Mouse (Mus musculus) heart, adult 2 months (tissue): Measurements from ENCODE around the gene Unc13a. TPM values are rescaled to one million over a fixed set of nuclear protein-coding genes. Genes with fewer than 3 reads are reported as not detected.
"Not testable (repeated sequence)": the region's sequence is repeated elsewhere in the genome, so short reads cannot be mapped to it uniquely, and the experiment has no call there.

Source experiments
- DNase-seq, 2 experiments: peaks; one replicate each; pipeline ENCODE4 v3.0.0; 2021
- H3K27ac ChIP-seq: fragments of 200-600 bp; 2 replicates; pipeline ENCODE4 v1.8.1; 2022
- H3K27me3 ChIP-seq: fragments of 200-500 bp; 2 replicates; pipeline ENCODE4 v1.6.1; 2012; ENCODE audit warnings: mild to moderate bottlenecking, low read length, inconsistent platforms, mixed read lengths; ENCODE audit not compliant: control insufficient read depth, insufficient read depth
- H3K36me3 ChIP-seq: fragments of 200-500 bp; 2 replicates; pipeline ENCODE4 v1.6.1; 2012; ENCODE audit warnings: low read length, inconsistent platforms; ENCODE audit not compliant: control insufficient read depth, insufficient read depth
- H3K4me1 ChIP-seq: fragments of 200-500 bp; 2 replicates; pipeline ENCODE4 v1.6.1; 2011; ENCODE audit warnings: low read length; ENCODE audit not compliant: control insufficient read depth, insufficient read depth
- H3K4me3 ChIP-seq: fragments of 200-600 bp; 2 replicates; pipeline ENCODE4 v1.8.1; 2022
- H3K79me2 ChIP-seq: fragments of 200-500 bp; replicated peaks from 2 replicates; pipeline ENCODE4 v1.6.1; 2012; ENCODE audit warnings: mild to moderate bottlenecking, inconsistent platforms, low read length, moderate library complexity, mixed read lengths; ENCODE audit not compliant: control insufficient read depth, insufficient read depth
- H3K9ac ChIP-seq: fragments of 200-500 bp; 2 replicates; pipeline ENCODE4 v1.6.1; 2012; ENCODE audit warnings: low read depth, mild to moderate bottlenecking, control low read depth, inconsistent platforms, low read length, mixed read lengths
- CTCF ChIP-seq: fragments of 200-600 bp; IDR thresholded peaks from 2 replicates; pipeline ENCODE4 v1.8.1; 2022; ENCODE audit warnings: antibody characterized with exemption, mild to moderate bottlenecking, moderate library complexity
- EP300 ChIP-seq: fragments of 200-500 bp; IDR thresholded peaks from 2 replicates; pipeline ENCODE4 v1.6.1; 2011; ENCODE audit warnings: low read depth, low read length, control low read depth; ENCODE audit not compliant: insufficient read depth
- POLR2A ChIP-seq: fragments of 200-500 bp; IDR thresholded peaks from 2 replicates; pipeline ENCODE4 v1.6.1; 2011; ENCODE audit warnings: mild to moderate bottlenecking, low read depth, low read length, control low read depth; ENCODE audit not compliant: insufficient read depth
- WGBS: fragments of 180-500 bp; shearing (Covaris S2); methylation state at CpG from one replicate; pipeline ENCODE4 v1.1.7; 2018; 5-methylcytosine and 5-hydroxymethylcytosine counted together
- intact Hi-C: fragments of 180-260 bp; cut with DNase I; formaldehyde crosslinking; loops from one replicate; pipeline ENCODE4 v1.15.1; 2025
- polyA plus RNA-seq: library from polyadenylated mRNA; depleted of rRNA; stranded (reverse); fragments of >200 nt; gene quantifications from 2 replicates; pipeline ENCODE4 v1.2.3, GENCODE M21; 2012
- total RNA-seq, 2 experiments: library from RNA; stranded (reverse); gene quantifications; 2 replicates each; pipeline ENCODE4 v1.2.3; 2021

Gene Unc13a
- total and polyA plus RNA-seq, 3 experiments, result 0.61 to 1.4 (median 0.86) TPM

GRCm38 (mm10) chr8:71702923-71703322 lies 31.4 kb upstream of the Unc13a start:
- 75% methylated on average over 3 of the region's 3 CpGs for WGBS
- DNase-seq, result no peak
- Histone ChIP-seq H3K4me3 (no peak overlapping the region), H3K27ac (no peak overlapping the region), H3K36me3 (no peaks in the 10 kb centered on the region), H3K4me1 (peaks cover 3% of the 10 kb centered on the region), H3K27me3 (no peaks in the 10 kb centered on the region), H3K9ac (no peak overlapping the region), H3K79me2 (no peaks in the 10 kb centered on the region)
- TF ChIP-seq CTCF (no peak), POLR2A (no peak), EP300 (no peak)
- intact Hi-C loops, result no loop called here

- Histone ChIP-seq H3K4me3 (no peak overlapping the region), H3K9ac (no peak overlapping the region), H3K4me1 (peaks cover 3% of the 10 kb centered on the region), H3K36me3 (no peaks in the 10 kb centered on the region), H3K79me2 (no peaks in the 10 kb centered on the region), H3K27me3 (no peaks in the 10 kb centered on the region), H3K27ac (no peak overlapping the region; the same call in 1 of the 2 replicates)
- TF ChIP-seq CTCF (peak; percentile 54), POLR2A (no peak), EP300 (no peak)
- WGBS, result 29% methylated on average over 4 of the region's 4 CpGs
- intact Hi-C loops, result no loop called here
- no peak for DNase-seq
Measured at GRCm38 (mm10) chr8:71702087-71702432, 30.5 kb upstream of the Unc13a start.

GRCm38 (mm10) chr8:71701414-71702086 lies 30.0 kb upstream of the Unc13a start, which contains the start of gene B3gnt3:
Gene B3gnt3, minus strand, starts transcription at chr8:71701789.
- no peaks in the 10 kb centered on the region for H3K27me3 ChIP-seq
- intact Hi-C loops, result loop anchor here (1.0 kb wide), 1 partner anchor 25 kb away; the partner anchor contains the start of gene Jak3
- 11% methylated on average over 34 of the region's 34 CpGs for WGBS
- H3K4me1 ChIP-seq, result peaks cover 3% of the 10 kb centered on the region
- peak within 1 kb of the TSS; percentile 77 for H3K9ac ChIP-seq
- TF ChIP-seq CTCF, result no peak
- TF ChIP-seq POLR2A, result peak; percentile 55; the same call in 1 of the 2 replicates
- no peak for DNase-seq
- H3K4me3 ChIP-seq, result peak within 1 kb of the TSS; percentile 43
- no peaks in the 10 kb centered on the region for H3K79me2 ChIP-seq
- H3K27ac ChIP-seq, result peak within 1 kb of the TSS; percentile 86
- no peaks in the 10 kb centered on the region for H3K36me3 ChIP-seq

- H3K36me3 ChIP-seq, result no peaks in the 10 kb centered on the region
- no peak for TF ChIP-seq CTCF
- TF ChIP-seq POLR2A, result peak; percentile 60
- TF ChIP-seq EP300, result no peak
- 8% methylated on average over 29 of the region's 29 CpGs for WGBS
- intact Hi-C loops, result loop anchor here (1.0 kb wide), 1 partner anchor 24 kb away; the partner anchor contains the start of gene Jak3
- peak overlapping the region; percentile 43 for H3K4me3 ChIP-seq
- H3K79me2 ChIP-seq, result no peaks in the 10 kb centered on the region
- H3K9ac ChIP-seq, result peak overlapping the region; percentile 77
- DNase-seq, result peak; percentile 70 to 72
- no peaks in the 10 kb centered on the region for H3K27me3 ChIP-seq
- H3K4me1 ChIP-seq, result peaks cover 3% of the 10 kb centered on the region
- H3K27ac ChIP-seq, result peak overlapping the region; percentile 86
Measured at GRCm38 (mm10) chr8:71700493-71701269, 29.1 kb upstream of the Unc13a start.

- 68% methylated on average over 12 of the region's 12 CpGs for WGBS
- H3K9ac ChIP-seq, H3K4me1 ChIP-seq, H3K36me3 ChIP-seq, H3K27me3 ChIP-seq, H3K79me2 ChIP-seq, H3K27ac ChIP-seq, intact Hi-C loops, H3K4me3 ChIP-seq, DNase-seq: not testable (repeated sequence)
- TF ChIP-seq CTCF, result peak; percentile 57
Measured at GRCm38 (mm10) chr8:71695456-71695855, 23.9 kb upstream of the Unc13a start.
